Mouse (Mus musculus) hindbrain, embryonic 16.5 days (tissue): ENCODE data around the gene Slc35f1. TPM values are rescaled to one million over a fixed set of nuclear protein-coding genes. Genes with fewer than 3 reads are reported as not detected.

ENCODE experiments used
- ATAC-seq: fragments of 200-750 bp; cut with Nextera tagmentation; 2 replicates; pipeline ENCODE4 v1.8.0; 2017; ENCODE audit warnings: moderate TSS enrichment, moderate library complexity
- H3K27ac ChIP-seq: fragments of 300-500 bp; sonication (generic); 2 replicates; pipeline ENCODE4 v1.5.1; 2014; ENCODE audit warnings: low read depth, mild to moderate bottlenecking, control low read depth, low read length, moderate library complexity
- H3K27me3 ChIP-seq: fragments of 300-500 bp; sonication (generic); replicated peaks from 2 replicates; pipeline ENCODE4 v1.6.1; 2014; ENCODE audit warnings: low read length; ENCODE audit not compliant: control insufficient read depth, insufficient read depth
- H3K36me3 ChIP-seq: fragments of 300-500 bp; sonication (generic); 2 replicates; pipeline ENCODE4 v1.6.1; 2014; ENCODE audit warnings: mild to moderate bottlenecking, low read length, moderate library complexity, mixed read lengths; ENCODE audit not compliant: control insufficient read depth, insufficient read depth
- H3K4me1 ChIP-seq: fragments of 300-500 bp; sonication (generic); 2 replicates; pipeline ENCODE4 v1.6.1; 2014; ENCODE audit warnings: low read depth, low read length; ENCODE audit not compliant: control insufficient read depth, insufficient read depth
- H3K4me2 ChIP-seq: fragments of 300-500 bp; sonication (generic); 2 replicates; pipeline ENCODE4 v1.6.1; 2014; ENCODE audit warnings: mild to moderate bottlenecking, low read length, control low read depth, moderate library complexity
- H3K4me3 ChIP-seq: fragments of 300-500 bp; sonication (generic); 2 replicates; pipeline ENCODE4 v1.5.1; 2014; ENCODE audit warnings: mild to moderate bottlenecking, low read length, control low read depth, moderate library complexity
- H3K9ac ChIP-seq: fragments of 300-500 bp; sonication (generic); 2 replicates; pipeline ENCODE4 v1.6.1; 2014; ENCODE audit warnings: low read depth, mild to moderate bottlenecking, control low read depth, low read length, moderate library complexity
- H3K9me3 ChIP-seq: fragments of 300-500 bp; sonication (generic); 2 replicates; pipeline ENCODE4 v1.6.1; 2014; ENCODE audit warnings: mild to moderate bottlenecking, low read length, moderate library complexity; ENCODE audit not compliant: control insufficient read depth
- WGBS: fragments of 180-500 bp; shearing (Covaris S2); extraction: QIAGEN DNeasy Blood & Tissue Kit; methylation state at CpG from one replicate; pipeline ENCODE4 v1.1.7; 2014; 5-methylcytosine and 5-hydroxymethylcytosine counted together
- polyA plus RNA-seq: library from polyadenylated mRNA; unstranded; fragments of >200 nt; fragmentation: Nextera tagmentation; extraction: Ambion mirVana; gene quantifications from 2 replicates; pipeline ENCODE4 v1.2.1, GENCODE M21; 2015

The Slc35f1 gene
- polyA plus RNA-seq, 1 experiment from 2014 or later = 36.2 TPM

DNA sequence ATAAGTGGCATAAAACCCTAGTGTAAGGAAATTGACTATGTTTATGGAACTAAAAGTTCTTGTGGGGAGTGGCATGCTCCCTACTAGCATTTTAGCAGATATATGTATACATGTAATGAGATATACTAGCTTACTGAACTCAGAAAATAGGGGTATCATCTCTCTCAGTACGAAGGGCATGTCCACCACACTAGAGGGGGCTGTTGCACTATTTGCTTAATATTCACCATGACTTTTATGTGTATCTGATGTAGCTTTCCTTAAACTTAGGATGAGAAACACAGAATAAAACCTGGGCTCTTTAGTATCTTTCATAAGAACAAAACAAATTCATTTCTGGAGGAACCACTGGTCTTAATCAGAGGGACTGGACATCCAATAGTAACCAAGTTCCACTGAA is 397.5 kb downstream of the Slc35f1 start:
- H3K4me1 ChIP-seq = no peaks in the 10 kb centered on the region
- ATAC-seq = no peak
- H3K9ac ChIP-seq = no peak overlapping the region
- H3K9me3 ChIP-seq = no peaks in the 10 kb centered on the region
- H3K27me3 ChIP-seq = no peaks in the 10 kb centered on the region
- H3K4me3 ChIP-seq = no peak overlapping the region
- H3K36me3 ChIP-seq = 0 out of 2 replicates have a peak, but pooled peaks cover 5% of the 10 kb centered on the region
- no peak overlapping the region for H3K4me2 ChIP-seq
- H3K27ac ChIP-seq = no peak overlapping the region
- 75% methylated on average over 1 of the region's 1 CpGs for WGBS

DNA sequence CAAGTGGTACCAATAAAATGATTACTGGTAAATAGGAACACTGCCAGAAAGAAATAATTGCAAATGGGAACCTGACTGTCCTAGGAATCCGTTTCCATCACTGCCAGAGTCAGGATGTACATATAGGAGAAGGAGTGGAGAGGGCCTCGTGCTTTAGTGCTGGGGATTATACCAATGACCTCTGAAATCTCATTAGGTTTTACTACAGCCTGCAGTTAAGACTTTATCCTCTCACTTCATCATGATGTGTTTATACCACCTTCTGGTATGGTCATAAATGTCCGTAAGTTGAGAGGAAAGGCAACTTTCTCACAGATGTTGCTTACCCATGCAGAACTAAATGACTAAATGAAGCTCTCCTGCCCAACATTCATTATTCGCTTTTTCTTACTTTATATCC is 401.2 kb downstream of the Slc35f1 start:
- WGBS = 80% methylated on average over 4 of the region's 4 CpGs
- no peak for ATAC-seq
- no peaks in the 10 kb centered on the region for H3K4me1 ChIP-seq

DNA sequence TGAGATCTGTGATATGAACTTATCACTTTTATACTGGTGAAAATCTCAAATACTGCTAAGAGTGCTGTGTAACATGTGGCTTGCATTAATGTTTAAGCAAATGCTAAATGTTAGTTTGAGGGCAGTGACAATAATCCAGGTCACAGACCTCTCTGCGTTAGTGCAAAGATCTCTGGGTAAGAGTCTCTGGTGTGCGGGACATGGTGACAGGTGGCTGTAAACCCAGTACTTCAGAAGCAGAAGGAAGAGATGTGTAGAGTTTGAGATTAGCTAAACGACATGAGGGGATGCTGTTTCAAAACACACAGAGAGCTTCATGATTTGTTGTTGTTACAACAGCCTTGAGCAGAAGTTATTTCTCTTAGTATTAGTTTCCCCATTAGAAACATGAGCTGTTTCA is 406.1 kb downstream of the Slc35f1 start:
- no peak for ATAC-seq
- 79% methylated on average over 3 of the region's 3 CpGs for WGBS

More for the DNA sequence above, 401.2 kb downstream of the Slc35f1 start:
- Histone ChIP-seq H3K27ac (no peak overlapping the region), H3K9ac (no peak overlapping the region), H3K27me3 (no peaks in the 10 kb centered on the region), H3K36me3 (0 out of 2 replicates have a peak, but pooled peaks cover 5% of the 10 kb centered on the region), H3K4me2 (no peak overlapping the region), H3K4me3 (no peak overlapping the region), H3K9me3 (no peaks in the 10 kb centered on the region)

DNA sequence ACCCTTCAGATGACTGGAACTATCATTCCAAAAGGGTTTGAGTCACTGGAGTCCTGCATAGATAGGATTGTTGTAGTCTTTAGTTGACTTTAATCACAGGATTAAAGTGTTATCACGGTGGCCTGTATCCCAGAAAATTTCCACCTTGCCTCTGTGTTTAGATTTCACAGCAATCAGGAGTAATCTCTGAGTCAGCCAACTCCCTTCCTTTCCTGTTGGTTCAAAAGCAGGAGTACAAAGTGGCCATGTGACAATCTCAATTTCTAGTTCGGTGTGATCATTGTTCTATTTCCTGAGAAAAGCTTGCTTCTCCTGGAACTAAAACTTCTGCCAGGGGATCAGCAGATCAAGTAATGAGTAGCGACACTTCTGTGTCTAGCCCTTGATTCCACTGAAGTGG is 410.5 kb downstream of the Slc35f1 start:
- no peaks in the 10 kb centered on the region for H3K36me3 ChIP-seq
- H3K9me3 ChIP-seq = no peaks in the 10 kb centered on the region
- 88% methylated on average over 3 of the region's 3 CpGs for WGBS
- no peak overlapping the region for H3K9ac ChIP-seq
- ATAC-seq = no peak
- no peak overlapping the region for H3K4me2 ChIP-seq
- no peak overlapping the region for H3K4me3 ChIP-seq
- H3K4me1 ChIP-seq = no peaks in the 10 kb centered on the region
- H3K27ac ChIP-seq = no peak overlapping the region
- H3K27me3 ChIP-seq = no peaks in the 10 kb centered on the region

More for the DNA sequence above, 406.1 kb downstream of the Slc35f1 start:
- Histone ChIP-seq H3K4me2 (no peak overlapping the region), H3K4me3 (no peak overlapping the region), H3K4me1 (no peaks in the 10 kb centered on the region), H3K9me3 (no peaks in the 10 kb centered on the region), H3K27me3 (no peaks in the 10 kb centered on the region), H3K36me3 (no peaks in the 10 kb centered on the region), H3K27ac (no peak overlapping the region), H3K9ac (no peak overlapping the region)

DNA sequence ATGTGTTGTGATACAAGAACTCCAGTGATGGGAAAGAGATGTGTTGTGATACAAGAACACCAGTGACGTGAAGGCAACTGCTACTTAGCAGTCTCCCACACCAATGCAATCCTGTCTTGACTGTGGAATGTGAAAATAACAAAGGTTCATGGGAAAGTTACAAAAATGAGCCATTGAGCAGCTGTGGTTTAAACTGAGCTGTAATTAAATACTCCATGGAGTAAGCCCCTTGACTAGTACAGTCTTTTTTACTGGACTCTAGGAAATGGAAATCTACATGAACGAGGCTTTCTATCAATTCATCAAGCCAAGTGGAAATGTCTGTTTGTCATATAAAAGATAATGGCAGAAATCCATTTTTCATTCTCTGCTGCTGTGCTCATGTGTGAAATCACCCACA is 411.1 kb downstream of the Slc35f1 start:
- no peak overlapping the region for H3K4me2 ChIP-seq
- no peaks in the 10 kb centered on the region for H3K36me3 ChIP-seq
- no peaks in the 10 kb centered on the region for H3K4me1 ChIP-seq
- no peak overlapping the region for H3K4me3 ChIP-seq
- H3K9me3 ChIP-seq = no peaks in the 10 kb centered on the region
- 59% methylated on average over 2 of the region's 2 CpGs for WGBS
- no peak overlapping the region for H3K9ac ChIP-seq
- no peak overlapping the region for H3K27ac ChIP-seq
- H3K27me3 ChIP-seq = no peaks in the 10 kb centered on the region
- no peak for ATAC-seq

DNA sequence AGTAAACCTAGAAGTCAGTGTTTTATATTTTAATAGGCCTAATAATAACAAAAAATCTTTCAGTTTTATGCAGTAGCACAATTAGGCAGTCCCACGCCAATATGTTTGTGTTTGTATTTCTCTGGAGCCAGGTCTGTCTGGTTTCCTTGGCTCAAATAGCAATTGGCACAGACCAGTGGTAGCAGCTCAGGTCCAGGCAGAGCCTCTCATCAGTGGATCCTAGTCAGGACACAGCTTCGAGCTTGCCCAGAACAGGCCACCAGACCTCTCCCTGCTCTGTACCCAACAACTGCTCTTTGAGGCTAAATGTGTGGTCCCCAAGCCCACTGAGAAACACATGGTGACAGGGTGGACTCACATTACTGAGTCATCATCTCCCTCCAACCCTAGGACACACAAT is 412.1 kb downstream of the Slc35f1 start:
- no peaks in the 10 kb centered on the region for H3K4me1 ChIP-seq
- 91% methylated on average over 2 of the region's 2 CpGs for WGBS
- no peaks in the 10 kb centered on the region for H3K9me3 ChIP-seq
- no peaks in the 10 kb centered on the region for H3K27me3 ChIP-seq
- H3K9ac ChIP-seq = no peak overlapping the region
- H3K27ac ChIP-seq = no peak overlapping the region
- H3K36me3 ChIP-seq = no peaks in the 10 kb centered on the region
- no peak overlapping the region for H3K4me3 ChIP-seq
- ATAC-seq = no peak
- H3K4me2 ChIP-seq = no peak overlapping the region

DNA sequence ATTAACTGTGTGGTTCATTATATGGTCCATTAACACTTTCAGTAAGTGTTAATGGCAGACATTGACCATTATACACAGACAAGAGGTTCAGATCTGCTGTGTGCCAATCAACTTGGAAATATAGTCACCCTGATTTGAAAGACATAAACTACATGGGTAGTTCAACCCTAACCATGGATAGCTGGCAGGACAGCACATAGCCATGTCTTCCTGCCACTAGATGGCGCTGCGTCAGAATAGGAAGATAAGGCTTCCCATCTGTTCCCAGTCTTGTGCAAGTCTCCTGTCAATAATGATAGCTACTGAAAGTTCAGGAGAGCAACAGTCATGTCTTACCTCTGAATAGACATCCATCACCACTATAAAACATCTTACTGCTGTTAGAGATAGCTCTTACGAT is 424.7 kb downstream of the Slc35f1 start:
- no peak for ATAC-seq
- Histone ChIP-seq H3K4me3 (no peak overlapping the region), H3K36me3 (no peaks in the 10 kb centered on the region), H3K4me2 (no peak overlapping the region), H3K9ac (no peak overlapping the region), H3K9me3 (no peaks in the 10 kb centered on the region), H3K27ac (no peak overlapping the region), H3K4me1 (no peaks in the 10 kb centered on the region), H3K27me3 (no peaks in the 10 kb centered on the region)
- WGBS = 25% methylated on average over 3 of the region's 3 CpGs

DNA sequence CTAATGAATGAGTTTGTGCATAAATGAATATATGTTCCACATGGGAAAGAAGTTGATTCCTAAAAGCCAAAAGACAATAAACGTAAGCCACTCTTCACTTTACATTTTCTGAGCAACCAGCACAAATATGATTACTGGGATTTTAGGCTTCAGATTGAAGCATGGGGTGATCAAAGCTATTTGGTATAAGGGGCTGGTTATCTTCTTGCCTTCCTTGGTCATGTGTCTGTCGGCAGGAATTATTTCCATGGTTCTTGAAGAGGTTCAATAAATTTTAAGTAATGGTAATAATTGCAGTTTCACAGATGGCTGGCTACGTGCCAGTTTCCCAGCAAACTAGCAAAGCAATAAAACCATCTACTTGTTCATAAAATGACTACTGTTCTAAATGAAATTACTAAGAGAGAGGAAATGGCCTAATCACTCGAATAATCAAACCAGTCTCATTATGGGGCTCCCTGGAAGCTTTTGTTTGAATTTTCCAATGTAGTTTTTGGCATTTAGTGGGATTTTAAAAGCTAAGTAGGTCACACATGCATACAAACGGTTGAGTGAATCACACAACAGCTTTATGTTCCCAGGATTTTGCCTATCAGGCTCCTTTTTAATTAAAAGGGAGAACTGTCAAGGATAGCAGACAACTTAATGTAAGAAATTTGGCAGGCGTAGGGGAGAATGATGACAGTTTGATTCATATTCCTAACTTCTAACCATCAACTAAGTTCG is 425.5 kb downstream of the Slc35f1 start:
- 0 out of 2 replicates have a peak, but pooled peaks have one; percentile 56 for ATAC-seq
- H3K9me3 ChIP-seq = no peaks in the 10 kb centered on the region
- no peak overlapping the region for H3K4me2 ChIP-seq
- no peak overlapping the region for H3K9ac ChIP-seq
- WGBS = 53% methylated on average over 7 of the region's 7 CpGs
- no peaks in the 10 kb centered on the region for H3K4me1 ChIP-seq
- H3K36me3 ChIP-seq = no peaks in the 10 kb centered on the region
- no peaks in the 10 kb centered on the region for H3K27me3 ChIP-seq
- no peak overlapping the region for H3K27ac ChIP-seq
- no peak overlapping the region for H3K4me3 ChIP-seq

DNA sequence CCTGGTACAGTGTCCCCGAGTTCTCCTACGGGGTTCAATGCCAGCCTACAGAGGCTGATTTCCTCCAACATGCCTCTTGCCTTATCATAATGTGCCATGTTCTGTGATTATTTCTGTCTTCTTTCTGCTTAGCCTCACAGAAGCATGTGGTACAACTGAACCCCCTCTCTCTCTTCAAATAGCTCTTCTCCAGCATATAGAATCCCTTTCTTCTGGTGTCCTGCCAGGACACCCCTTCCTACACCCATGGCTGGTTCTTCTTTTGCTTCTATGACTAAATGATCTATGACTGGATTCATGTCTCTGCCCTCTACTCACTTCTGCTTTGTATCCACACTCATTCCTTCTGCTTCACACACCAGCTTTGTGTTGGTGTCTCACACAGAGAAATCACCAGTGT is 430.3 kb downstream of the Slc35f1 start:
- Histone ChIP-seq H3K27ac (no peak overlapping the region), H3K27me3 (no peaks in the 10 kb centered on the region), H3K9me3 (no peaks in the 10 kb centered on the region), H3K36me3 (no peaks in the 10 kb centered on the region), H3K4me2 (no peak overlapping the region), H3K4me3 (no peak overlapping the region), H3K4me1 (no peaks in the 10 kb centered on the region), H3K9ac (no peak overlapping the region)
- 94% methylated on average over 2 of the region's 2 CpGs for WGBS
- no peak for ATAC-seq
